Mouse (Mus musculus): ENCODE results near the gene Ctnnbl1.
A peak's percentile ranks its signal among the peaks of the same experiment; 100 is the strongest.

Ctnnbl1 gene

GRCm38 (mm10) chr2:157877394-157877793 is 140.2 kb downstream of the Ctnnbl1 start:
- DNase-seq (ENCODE audit: low spot score): peak; percentile 79

GRCm38 (mm10) chr2:157877967-157878366 is 140.8 kb downstream of the Ctnnbl1 start:
- DNase-seq (ENCODE audit: low spot score): no peak

DNA sequence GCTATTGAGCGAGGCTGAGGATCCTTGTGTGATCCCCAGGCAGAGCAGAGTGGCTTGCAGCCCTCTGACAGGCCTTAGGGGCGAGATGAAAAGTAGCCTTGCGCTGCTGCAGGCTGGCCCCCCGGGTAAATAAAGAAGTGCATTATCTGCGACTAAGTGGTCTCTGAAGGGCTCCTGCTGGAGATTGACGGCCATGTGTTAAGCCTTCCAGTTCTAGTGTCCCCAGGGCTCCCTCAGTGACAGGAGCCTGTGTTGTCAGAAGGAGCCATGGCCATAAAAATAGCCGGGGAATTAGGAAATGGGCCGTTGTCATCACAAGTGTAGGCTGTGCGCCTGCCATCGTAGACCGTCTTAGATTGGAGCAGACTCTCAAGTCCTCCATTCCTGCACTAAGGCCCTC is 144.7 kb downstream of the Ctnnbl1 start:
- DNase-seq (ENCODE audit: low spot score): no peak

DNA sequence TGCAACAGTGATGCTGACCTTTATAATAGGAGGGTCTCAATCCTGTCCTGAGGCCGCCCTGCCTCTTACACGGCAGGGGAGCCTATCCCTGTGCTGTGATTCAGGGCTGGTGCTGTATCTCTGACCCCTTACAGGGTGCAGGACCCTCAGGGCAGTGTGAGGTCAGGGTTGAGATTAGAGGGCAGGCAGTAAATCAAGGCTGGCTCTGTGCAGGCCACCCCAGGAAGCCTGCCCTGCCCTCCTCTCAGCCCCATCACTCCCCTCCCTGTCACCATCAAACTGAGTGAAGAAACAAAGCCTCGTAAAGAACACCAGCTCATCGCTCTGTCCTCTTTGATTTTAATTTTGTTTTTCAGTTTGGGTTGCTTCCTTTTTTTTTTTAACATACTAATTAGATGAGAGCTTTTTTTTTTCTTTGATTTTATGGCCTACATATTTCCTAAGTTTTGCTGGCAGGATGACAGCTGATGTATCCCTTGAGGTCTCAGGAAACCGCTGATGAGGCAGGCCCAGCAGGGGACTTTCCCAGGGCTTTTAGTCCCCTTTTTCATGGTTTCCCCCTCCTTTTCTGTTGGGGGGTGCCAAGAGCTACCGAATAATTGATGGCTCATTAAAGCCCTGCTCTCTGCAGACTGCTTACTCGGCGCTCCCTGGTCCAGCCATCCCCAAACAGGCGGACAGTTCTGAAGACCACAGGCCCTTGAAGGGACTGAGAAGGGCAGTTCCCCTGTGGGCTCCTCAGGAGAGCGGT is 150.2 kb downstream of the Ctnnbl1 start:
- no peak for DNase-seq (ENCODE audit: low spot score)

- no peak for DNase-seq (ENCODE audit: low spot score)
Observed at GRCm38 (mm10) chr2:157891166-157891565, 154.0 kb downstream of the Ctnnbl1 start.

DNA sequence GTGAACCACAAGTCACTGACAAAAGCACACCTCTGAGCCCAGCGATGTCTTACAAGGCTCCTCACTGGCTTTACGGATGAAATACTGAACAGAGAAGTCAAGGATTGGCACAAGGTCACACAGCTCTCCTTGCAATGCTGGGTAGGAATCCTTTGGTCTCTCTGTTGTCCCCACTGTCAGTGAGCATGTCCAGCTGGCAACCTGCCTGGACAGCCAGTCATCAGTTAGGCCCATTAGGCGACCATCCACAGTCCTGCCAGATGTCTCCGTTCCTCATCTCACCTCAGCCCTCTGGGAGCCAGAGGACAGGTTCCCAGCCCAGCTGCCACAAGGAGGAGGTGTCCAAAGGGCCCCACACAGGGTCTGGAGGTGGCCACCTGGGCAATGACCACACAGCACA is 159.9 kb downstream of the Ctnnbl1 start:
- DNase-seq (ENCODE audit: low spot score): peak; percentile 29

DNA sequence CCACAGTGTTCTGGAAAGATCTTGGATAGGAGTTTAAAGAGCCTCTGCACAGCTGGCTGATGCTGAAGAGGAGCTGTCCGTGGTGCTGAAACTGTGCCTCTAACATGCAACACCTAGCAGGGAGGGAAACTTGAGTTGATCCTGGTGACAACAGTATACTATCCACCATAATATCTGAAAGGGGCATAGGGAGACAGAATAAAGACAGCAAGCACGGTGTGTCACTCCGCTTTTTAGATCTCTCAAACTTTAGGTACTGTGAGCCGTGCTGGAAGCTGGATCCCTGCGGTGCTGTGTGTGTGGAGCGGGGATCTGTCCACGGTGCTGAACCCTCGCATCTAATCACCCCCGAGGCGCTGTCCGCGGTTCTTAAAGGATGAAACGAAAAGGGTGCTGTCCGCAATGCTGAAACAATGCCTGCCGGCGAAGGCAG is 176.0 kb downstream of the Ctnnbl1 start:
- peak; percentile 95 for DNase-seq (ENCODE audit: low spot score)

DNA sequence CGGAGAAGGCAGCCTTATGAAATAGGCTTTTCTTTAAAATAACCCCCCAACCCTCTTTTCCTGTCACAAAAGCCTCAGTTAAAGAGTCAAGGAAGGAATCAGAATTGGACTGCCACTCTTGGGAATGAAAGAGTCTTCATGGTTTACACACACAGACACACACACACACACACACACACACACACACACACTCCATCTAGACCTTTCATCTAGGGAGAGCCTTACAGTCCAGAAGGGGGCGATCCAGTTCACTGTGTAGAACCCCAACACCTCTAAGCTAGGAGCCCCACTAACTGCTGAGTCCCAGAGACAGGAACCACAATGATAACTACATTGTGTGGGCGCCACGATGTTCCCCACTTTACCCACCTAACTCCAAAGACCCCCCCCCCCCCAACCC is 176.5 kb downstream of the Ctnnbl1 start:
- DNase-seq (ENCODE audit: low spot score): no peak

- DNase-seq (ENCODE audit: low spot score): no peak
Observed at GRCm38 (mm10) chr2:157914105-157914764, 177.0 kb downstream of the Ctnnbl1 start, which contains the start of gene Vstm2l. TSS of gene Vstm2l (plus strand) at chr2:157914653.

DNA sequence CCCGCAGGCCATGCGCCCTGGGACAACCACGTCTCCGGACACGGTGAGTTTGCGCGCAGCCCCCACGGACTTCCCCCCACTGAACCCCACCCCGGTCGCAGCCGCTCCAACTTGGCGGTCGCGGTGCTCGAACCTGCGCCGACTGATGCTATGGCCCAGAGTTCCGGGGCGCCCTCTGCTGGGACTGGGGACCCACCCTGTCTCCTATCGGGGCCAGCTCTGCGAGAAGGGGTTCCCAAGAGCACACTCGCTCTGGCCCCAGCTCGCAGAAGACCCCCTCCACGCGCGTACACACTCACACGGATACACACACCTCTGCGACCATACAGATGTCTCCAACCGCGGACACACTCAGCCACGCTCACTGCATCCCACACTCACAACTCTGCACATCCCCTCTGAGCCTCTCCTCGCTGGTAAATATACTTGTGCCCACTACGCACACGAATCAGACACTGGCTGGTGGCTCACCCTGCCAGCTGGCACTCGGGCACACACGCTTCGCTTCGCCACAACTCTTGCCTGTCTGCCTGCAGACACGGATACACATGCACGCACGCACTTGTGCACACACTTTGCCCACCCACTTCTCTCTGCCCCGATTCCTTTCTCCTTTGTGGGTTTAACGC is 177.8 kb downstream of the Ctnnbl1 start:
- no peak for DNase-seq (ENCODE audit: low spot score)

GRCm38 (mm10) chr2:157918529-157918928 is 181.3 kb downstream of the Ctnnbl1 start:
- no peak for DNase-seq (ENCODE audit: low spot score)

GRCm38 (mm10) chr2:157921551-157921950 is 184.3 kb downstream of the Ctnnbl1 start:
- peak; percentile 28 for DNase-seq (ENCODE audit: low spot score)

DNA sequence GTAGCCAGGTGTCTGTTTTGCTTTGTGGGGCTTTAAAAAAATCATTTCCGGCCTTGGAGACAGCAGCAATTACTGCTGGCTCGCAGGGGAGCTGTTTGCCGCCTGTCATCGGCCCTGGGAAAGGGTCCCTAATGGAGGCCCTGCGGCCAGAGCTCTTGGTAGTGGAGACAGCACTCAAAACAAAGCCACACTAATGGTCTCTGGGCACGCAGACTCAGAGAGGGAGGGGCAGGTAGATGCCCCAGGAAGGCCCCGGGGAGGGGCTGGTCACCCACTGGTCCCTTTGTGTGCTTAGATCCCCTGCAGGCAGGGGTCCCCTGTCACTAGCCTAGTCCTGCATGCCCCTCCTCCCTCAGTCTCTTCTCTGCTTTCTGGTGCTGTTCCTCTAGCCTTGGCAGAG is 186.2 kb downstream of the Ctnnbl1 start:
- DNase-seq (ENCODE audit: low spot score): no peak

DNA sequence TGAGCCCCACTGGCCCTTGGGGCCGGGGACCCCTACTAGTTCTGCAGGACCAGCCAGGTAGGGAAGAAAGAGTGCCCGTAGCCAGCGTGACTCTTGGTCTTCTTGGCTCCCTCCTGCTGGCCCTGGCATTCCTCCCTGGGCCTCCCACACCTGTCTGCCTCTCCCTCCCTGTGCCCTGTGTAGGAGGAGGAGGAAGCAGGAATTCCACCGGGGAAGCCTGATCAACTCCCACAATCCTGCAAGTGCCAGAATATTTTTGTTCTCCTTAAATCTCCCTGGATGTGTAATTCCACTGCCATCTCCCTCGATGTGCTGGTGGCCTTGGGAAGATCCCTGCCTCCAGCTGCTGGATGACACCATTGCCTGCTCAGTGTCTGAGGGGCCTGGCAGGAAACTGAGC is 187.3 kb downstream of the Ctnnbl1 start:
- DNase-seq (ENCODE audit: low spot score): no peak

DNA sequence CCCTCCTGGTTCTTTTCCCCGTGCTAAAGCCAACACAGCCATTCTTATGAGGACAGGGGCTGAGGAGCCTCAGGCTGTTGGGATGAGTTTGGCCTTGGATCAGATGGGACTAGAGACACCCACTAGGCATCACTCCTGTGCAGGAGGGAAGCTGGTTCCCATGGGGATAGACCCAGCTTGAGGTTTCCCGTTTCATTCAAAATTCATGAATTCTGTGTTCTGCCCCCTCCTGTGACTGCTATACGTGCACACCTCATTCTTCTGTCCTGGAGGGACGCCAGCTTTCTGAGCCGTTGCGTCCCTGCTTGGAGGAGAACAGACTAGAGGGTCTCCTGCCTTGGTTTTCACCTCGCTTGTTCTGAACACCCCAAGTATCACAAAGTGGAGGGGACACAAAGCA is 189.3 kb downstream of the Ctnnbl1 start:
- DNase-seq (ENCODE audit: low spot score): no peak

GRCm38 (mm10) chr2:157926927-157927326 is 189.7 kb downstream of the Ctnnbl1 start:
- DNase-seq (ENCODE audit: low spot score): no peak

DNA sequence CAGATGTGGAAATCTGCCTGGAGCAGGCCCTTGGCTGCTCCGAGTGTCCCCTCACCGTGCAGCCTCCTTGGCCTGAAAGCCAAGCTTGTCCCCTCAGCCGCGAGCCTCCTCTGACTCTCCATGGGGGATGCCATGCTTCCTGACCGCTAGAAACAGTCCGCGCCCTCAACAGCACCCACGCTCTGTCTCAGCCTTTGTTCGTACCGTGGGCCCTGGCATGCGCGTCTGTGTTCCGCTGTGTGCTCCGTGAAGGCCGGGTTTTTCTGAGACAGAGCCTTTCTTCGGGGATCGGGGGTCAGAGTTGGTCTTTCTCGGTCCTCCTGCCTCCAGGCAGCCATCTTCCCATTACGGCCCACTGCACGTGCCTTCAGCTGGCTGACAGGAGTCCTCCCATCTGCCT is 190.2 kb downstream of the Ctnnbl1 start:
- DNase-seq (ENCODE audit: low spot score): no peak

- no peak for DNase-seq (ENCODE audit: low spot score)
Observed at GRCm38 (mm10) chr2:157927815-157928214, 190.6 kb downstream of the Ctnnbl1 start.

GRCm38 (mm10) chr2:157932655-157933054 is 195.5 kb downstream of the Ctnnbl1 start:
- no peak for DNase-seq (ENCODE audit: low spot score)

- DNase-seq (ENCODE audit: low spot score): no peak
Observed at GRCm38 (mm10) chr2:157935444-157936171, 198.4 kb downstream of the Ctnnbl1 start.

- no peak for DNase-seq (ENCODE audit: low spot score)
Observed at GRCm38 (mm10) chr2:157936676-157937075, 199.5 kb downstream of the Ctnnbl1 start.

DNA sequence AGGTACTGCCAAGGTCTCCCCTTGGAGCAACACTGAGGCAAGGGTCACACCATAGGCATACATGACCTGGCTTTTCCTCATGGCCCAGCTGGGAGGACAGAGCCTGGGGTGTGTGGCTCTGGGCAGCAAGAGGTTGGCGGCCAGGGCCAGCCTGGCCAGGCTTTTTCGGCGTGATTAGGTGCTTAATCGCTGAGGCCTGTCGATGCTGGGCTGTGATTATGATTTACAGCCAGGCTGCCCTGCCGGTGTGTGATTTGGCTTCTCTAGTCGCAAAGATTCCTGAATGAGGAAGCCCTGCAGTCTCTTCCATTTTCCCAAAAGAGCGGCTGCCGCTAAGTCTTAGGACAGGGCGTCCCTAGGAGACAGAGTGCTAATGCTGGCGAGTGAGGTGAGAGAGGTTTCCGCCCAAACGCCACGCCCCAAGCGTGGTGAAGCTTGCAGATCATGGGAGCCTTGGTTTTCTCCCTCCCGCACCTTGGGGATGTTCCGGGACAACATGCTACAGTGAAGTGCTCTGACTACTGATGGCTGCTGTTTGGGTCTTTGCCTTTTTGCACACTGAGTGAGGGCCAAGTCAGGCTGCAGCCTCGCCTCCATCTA is 203.5 kb downstream of the Ctnnbl1 start:
- no peak for DNase-seq (ENCODE audit: low spot score)

Measured in adipocyte (in vitro differentiated cells).